Mouse (Mus musculus) heart, postnatal 0 days (tissue): Measurements from ENCODE around the gene Apold1. TPM values are rescaled to one million over a fixed set of nuclear protein-coding genes. Genes with fewer than 3 reads are reported as not detected.

Source experiments
- ATAC-seq: fragments of 200-750 bp; cut with Nextera tagmentation; 2 replicates; pipeline ENCODE4 v1.8.0; 2017; ENCODE audit warnings: low read depth, moderate number of reproducible peaks, moderate library complexity; ENCODE audit not compliant: insufficient read depth
- DNase-seq: peaks from one replicate; pipeline ENCODE4 v3.0.0-alpha.2; 2016; ENCODE audit warnings: low spot score
- H3K27ac ChIP-seq: fragments of 300-500 bp; sonication (generic); 2 replicates; pipeline ENCODE4 v1.5.1; 2014; ENCODE audit warnings: low read depth, mild to moderate bottlenecking
- H3K27me3 ChIP-seq: fragments of 300-500 bp; sonication (generic); 2 replicates; pipeline ENCODE4 v1.6.1; 2014; ENCODE audit warnings: low read length, mixed read lengths; ENCODE audit not compliant: control insufficient read depth, insufficient read depth
- H3K36me3 ChIP-seq: fragments of 300-500 bp; sonication (generic); replicated peaks from 2 replicates; pipeline ENCODE4 v1.6.1; 2014; ENCODE audit warnings: low read length, mixed read lengths; ENCODE audit not compliant: control insufficient read depth, insufficient read depth
- H3K4me1 ChIP-seq: fragments of 300-500 bp; sonication (generic); 2 replicates; pipeline ENCODE4 v1.6.1; 2014; ENCODE audit warnings: antibody characterized with exemption; ENCODE audit not compliant: control insufficient read depth, insufficient read depth
- H3K4me2 ChIP-seq: fragments of 300-500 bp; sonication (generic); 2 replicates; pipeline ENCODE4 v1.6.1; 2014; ENCODE audit warnings: low read depth, mild to moderate bottlenecking, low read length, moderate library complexity
- H3K4me3 ChIP-seq: fragments of 300-500 bp; sonication (generic); 2 replicates; pipeline ENCODE4 v1.5.1; 2014; ENCODE audit warnings: low read depth, low read length
- H3K9ac ChIP-seq: fragments of 300-500 bp; sonication (generic); replicated peaks from 2 replicates; pipeline ENCODE4 v1.6.1; 2014; ENCODE audit warnings: low read depth, low read length, mixed read lengths
- H3K9me3 ChIP-seq: fragments of 300-500 bp; sonication (generic); replicated peaks from 2 replicates; pipeline ENCODE4 v1.6.1; 2016; ENCODE audit warnings: low read length; ENCODE audit not compliant: control insufficient read depth
- CTCF ChIP-seq: IDR thresholded peaks from 2 replicates; pipeline ENCODE4 v1.5.1; 2016; ENCODE audit warnings: antibody characterized with exemption, control low read depth, low read depth
- EP300 ChIP-seq: IDR thresholded peaks from 2 replicates; pipeline ENCODE4 v1.6.1; 2016; ENCODE audit warnings: antibody characterized with exemption, low read depth
- WGBS: fragments of 180-500 bp; shearing (Covaris S2); extraction: QIAGEN DNeasy Blood & Tissue Kit; methylation state at CpG from one replicate; pipeline ENCODE4 v1.1.7; 2014; 5-methylcytosine and 5-hydroxymethylcytosine counted together
- polyA plus RNA-seq: library from polyadenylated mRNA; unstranded; fragments of >200 nt; fragmentation: Nextera tagmentation; extraction: Ambion mirVana; gene quantifications from 2 replicates; pipeline ENCODE4 v1.2.1, GENCODE M21; 2015
- total RNA-seq: library from RNA; depleted of rRNA; stranded (reverse); fragments of >200 nt; gene quantifications from 2 replicates; pipeline ENCODE4 v1.2.3, GENCODE M21; 2014; ENCODE audit warnings: low replicate concordance

The Apold1 gene
- total and polyA plus RNA-seq, 2 experiments from 2014 or later, result 6.9 to 28.5 TPM

GRCm38 (mm10) chr6:134949241-134949640 is 32.3 kb upstream of the Apold1 start:
- H3K4me1 ChIP-seq, result 0 out of 2 replicates have a peak, but pooled peaks cover 13% of the 10 kb centered on the region
- no peak overlapping the region for H3K4me2 ChIP-seq
- no peak for ATAC-seq
- no peak overlapping the region for H3K4me3 ChIP-seq
- no peak overlapping the region for H3K27ac ChIP-seq
- no peaks in the 10 kb centered on the region for H3K27me3 ChIP-seq
- DNase-seq, result no peak
- H3K36me3 ChIP-seq, result peaks cover 23% of the 10 kb centered on the region; the same call in 1 of the 2 replicates
- TF ChIP-seq EP300 (no peak), CTCF (no peak)
- WGBS, result 86% methylated on average over 3 of the region's 3 CpGs
- H3K9ac ChIP-seq, result no peak overlapping the region
- no peaks in the 10 kb centered on the region for H3K9me3 ChIP-seq

GRCm38 (mm10) chr6:134951364-134951763 is 30.2 kb upstream of the Apold1 start:
- Histone ChIP-seq H3K27ac (no peak overlapping the region), H3K27me3 (no peaks in the 10 kb centered on the region), H3K9me3 (no peaks in the 10 kb centered on the region), H3K4me2 (no peak overlapping the region), H3K4me3 (no peak overlapping the region), H3K36me3 (peaks cover 21% of the 10 kb centered on the region; the same call in 1 of the 2 replicates), H3K4me1 (0 out of 2 replicates have a peak, but pooled peaks cover 4% of the 10 kb centered on the region), H3K9ac (no peak overlapping the region)
- no peak for TF ChIP-seq CTCF
- TF ChIP-seq EP300, result no peak
- DNase-seq, result no peak
- no peak for ATAC-seq
- WGBS, result 44% methylated on average over 5 of the region's 5 CpGs

GRCm38 (mm10) chr6:134953976-134954375 is 27.5 kb upstream of the Apold1 start:
- Histone ChIP-seq H3K9ac (no peak overlapping the region), H3K4me1 (no peaks in the 10 kb centered on the region), H3K9me3 (no peaks in the 10 kb centered on the region), H3K27me3 (no peaks in the 10 kb centered on the region), H3K4me3 (no peak overlapping the region), H3K36me3 (peaks cover 21% of the 10 kb centered on the region; the same call in 1 of the 2 replicates), H3K27ac (no peak overlapping the region), H3K4me2 (no peak overlapping the region)
- ATAC-seq (no peak), DNase-seq (no peak)
- 77% methylated on average over 11 of the region's 11 CpGs for whole genome bisulfite sequencing
- TF ChIP-seq EP300 (no peak), CTCF (no peak)

GRCm38 (mm10) chr6:134956388-134956787 is 25.1 kb upstream of the Apold1 start:
- TF ChIP-seq EP300 (no peak), CTCF (no peak)
- Histone ChIP-seq H3K27ac (no peak overlapping the region), H3K4me3 (no peak overlapping the region), H3K4me1 (no peaks in the 10 kb centered on the region), H3K27me3 (no peaks in the 10 kb centered on the region), H3K36me3 (peaks cover 18% of the 10 kb centered on the region; the same call in 1 of the 2 replicates), H3K9ac (no peak overlapping the region), H3K9me3 (no peaks in the 10 kb centered on the region), H3K4me2 (no peak overlapping the region)
- 82% methylated on average over 4 of the region's 4 CpGs for WGBS
- DNase-seq (no peak), ATAC-seq (no peak)

GRCm38 (mm10) chr6:134961286-134961685 is 20.2 kb upstream of the Apold1 start:
- WGBS, result 72% methylated on average over 5 of the region's 5 CpGs

GRCm38 (mm10) chr6:134961858-134962517 is 19.5 kb upstream of the Apold1 start:
- Histone ChIP-seq H3K36me3 (no peaks in the 10 kb centered on the region), H3K4me1 (no peaks in the 10 kb centered on the region), H3K9me3 (no peaks in the 10 kb centered on the region), H3K27me3 (no peaks in the 10 kb centered on the region), H3K4me2 (no peak overlapping the region), H3K4me3 (no peak overlapping the region), H3K9ac (no peak overlapping the region), H3K27ac (no peak overlapping the region)
- 75% methylated on average over 9 of the region's 9 CpGs for WGBS
- DNase-seq (no peak), ATAC-seq (no peak)
- TF ChIP-seq CTCF (no peak), EP300 (no peak)

More at GRCm38 (mm10) chr6:134961286-134961685, 20.2 kb upstream of the Apold1 start:
- Histone ChIP-seq H3K4me1 (no peaks in the 10 kb centered on the region), H3K9ac (no peak overlapping the region), H3K4me3 (no peak overlapping the region), H3K27me3 (no peaks in the 10 kb centered on the region), H3K36me3 (no peaks in the 10 kb centered on the region), H3K27ac (no peak overlapping the region), H3K9me3 (no peaks in the 10 kb centered on the region), H3K4me2 (no peak overlapping the region)
- no peak for TF ChIP-seq EP300
- TF ChIP-seq CTCF, result no peak
- ATAC-seq, result no peak
- no peak for DNase-seq
